Mouse (Mus musculus) c-Kit-positive CD71-positive TER-119-positive erythroid progenitor cells, embryonic 14.5 days (primary cell): ENCODE results near the gene Srgn.

Source experiments
- DNase-seq: peaks from one replicate; pipeline ENCODE4 v3.0.0-alpha.2; 2013; ENCODE audit warnings: low spot score

Gene Srgn

DNA sequence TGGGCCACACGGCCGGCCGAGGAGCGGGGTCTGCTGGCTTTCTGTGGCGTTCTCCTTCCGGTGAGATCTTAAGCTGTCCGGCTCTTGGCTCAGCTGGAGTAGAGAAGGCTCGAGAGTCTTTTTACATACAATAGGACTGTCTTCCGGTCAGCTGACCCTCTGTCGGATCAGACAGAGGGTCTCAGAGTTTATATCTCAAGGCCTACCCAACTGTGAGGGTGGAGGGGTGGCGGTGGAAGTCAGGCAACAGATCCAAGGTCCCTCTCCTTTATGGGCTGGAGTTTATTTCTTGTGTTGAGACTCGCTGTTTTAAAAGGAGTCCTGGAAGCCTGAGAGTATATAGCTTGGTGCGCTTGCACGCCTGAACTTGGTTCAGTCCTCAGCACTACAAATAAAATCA, at the start of gene Srgn:
TSS of gene Srgn (minus strand) at position 101 of the 400 bp plus-strand sequence.
- no peak for DNase-seq

DNA sequence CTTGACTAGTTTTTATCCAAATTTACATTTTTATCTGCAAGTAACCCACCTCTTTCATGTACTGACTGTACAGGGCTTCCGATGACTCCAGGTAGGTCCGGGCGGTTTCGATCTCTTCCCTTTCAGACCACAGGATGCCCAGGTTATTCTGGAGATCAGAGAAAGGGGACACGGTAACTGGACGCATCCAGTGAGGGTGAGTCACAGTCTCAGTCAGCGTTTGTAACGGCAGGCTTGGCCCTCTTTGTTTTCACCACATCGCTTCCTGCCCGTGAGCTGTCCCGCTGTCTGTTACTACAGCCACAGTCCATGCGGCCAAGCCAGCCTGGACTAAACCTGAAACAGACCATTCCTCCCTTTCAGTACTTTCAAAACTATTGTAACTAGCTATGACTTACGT, 47.8 kb upstream of the Srgn start:
- DNase-seq = no peak

DNA sequence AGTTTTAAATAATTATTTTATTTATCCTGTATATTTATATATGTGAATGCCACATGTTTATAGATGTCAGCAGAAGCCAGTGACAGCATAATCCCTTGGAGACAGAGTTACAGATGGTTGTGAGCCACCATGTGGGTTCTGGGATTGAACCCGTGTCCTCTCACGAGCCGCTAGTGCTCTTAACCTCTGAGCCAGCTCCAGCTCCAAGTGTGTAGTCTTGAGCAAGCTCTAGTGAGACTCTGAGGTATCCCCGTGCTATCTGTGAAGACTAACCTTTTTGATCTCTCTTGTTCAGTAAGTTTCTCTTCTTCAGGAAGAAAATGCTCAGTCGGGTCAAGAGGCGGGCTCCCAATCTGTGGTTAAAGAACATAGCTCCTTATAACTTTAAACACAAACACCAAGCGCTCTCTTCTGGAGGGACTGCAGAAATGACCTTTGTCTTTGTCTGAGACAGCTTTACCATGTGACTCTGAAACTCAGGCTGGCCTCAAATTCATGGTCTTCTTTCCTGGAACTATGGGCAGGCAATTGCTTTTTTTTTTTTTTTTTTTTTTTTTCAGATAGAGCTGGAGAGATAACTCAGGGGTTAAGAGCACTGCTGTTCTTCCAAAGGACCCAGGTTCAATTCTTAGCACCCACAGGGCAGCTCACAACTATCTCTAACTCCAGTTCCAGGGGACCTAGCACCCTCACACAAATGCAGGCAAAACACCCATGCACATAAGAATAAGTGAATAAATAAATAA, 43.0 kb upstream of the Srgn start:
- no peak for DNase-seq

DNA sequence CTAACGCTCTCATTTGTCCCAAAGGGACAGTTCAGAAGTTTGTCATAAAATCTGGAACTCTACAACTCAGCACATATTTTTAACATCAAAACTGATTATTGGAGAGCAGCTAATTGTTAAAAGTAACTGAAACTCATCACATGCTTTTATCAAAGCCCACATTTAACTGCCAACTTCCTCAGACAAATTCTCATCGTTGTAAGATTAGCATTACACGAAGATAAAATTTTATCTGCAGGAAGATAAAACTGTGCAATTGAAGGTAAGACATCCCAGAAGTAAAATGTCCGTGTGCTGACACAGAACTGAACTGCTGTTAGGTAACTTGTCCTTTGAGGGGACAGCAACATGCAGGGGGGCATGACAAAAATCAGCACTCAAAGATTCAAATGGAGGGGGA, 41.6 kb upstream of the Srgn start:
- no peak for DNase-seq

DNA sequence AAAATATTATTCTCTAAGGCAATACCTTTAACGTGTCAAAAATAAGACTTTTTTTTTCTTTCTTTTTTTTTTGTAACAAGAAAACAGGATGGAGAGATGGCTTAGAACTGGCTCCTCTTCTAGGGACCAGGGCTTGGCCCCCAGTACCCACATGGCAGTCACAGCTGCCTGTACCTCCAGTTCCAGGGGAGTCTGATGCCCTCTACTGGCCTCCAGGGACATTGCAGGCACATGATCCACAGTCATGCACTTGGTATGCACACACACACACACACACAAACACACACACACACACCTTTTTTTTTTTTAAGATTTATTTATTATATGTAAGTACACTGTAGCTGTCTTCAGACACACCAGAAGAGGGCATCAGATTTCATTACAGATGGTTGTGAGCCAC, 30.5 kb upstream of the Srgn start:
- no peak for DNase-seq

DNA sequence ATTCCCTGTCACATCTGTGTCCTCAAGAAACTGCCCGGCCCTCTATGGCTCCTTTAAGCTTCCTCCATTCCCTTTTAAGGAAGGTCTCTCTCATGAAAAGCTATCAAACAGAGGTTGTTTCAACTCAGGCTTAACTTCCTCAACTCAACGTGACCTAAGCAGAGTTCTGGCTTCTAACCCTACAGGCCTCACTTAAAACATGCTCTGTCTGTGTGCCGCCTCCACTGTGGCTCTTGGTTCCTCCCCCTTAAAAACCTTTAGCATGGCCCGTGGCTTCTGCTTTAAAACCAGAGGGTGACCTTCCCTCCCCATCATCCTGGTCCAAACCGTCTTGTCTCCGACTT, 29.3 kb upstream of the Srgn start:
- no peak for DNase-seq

DNA sequence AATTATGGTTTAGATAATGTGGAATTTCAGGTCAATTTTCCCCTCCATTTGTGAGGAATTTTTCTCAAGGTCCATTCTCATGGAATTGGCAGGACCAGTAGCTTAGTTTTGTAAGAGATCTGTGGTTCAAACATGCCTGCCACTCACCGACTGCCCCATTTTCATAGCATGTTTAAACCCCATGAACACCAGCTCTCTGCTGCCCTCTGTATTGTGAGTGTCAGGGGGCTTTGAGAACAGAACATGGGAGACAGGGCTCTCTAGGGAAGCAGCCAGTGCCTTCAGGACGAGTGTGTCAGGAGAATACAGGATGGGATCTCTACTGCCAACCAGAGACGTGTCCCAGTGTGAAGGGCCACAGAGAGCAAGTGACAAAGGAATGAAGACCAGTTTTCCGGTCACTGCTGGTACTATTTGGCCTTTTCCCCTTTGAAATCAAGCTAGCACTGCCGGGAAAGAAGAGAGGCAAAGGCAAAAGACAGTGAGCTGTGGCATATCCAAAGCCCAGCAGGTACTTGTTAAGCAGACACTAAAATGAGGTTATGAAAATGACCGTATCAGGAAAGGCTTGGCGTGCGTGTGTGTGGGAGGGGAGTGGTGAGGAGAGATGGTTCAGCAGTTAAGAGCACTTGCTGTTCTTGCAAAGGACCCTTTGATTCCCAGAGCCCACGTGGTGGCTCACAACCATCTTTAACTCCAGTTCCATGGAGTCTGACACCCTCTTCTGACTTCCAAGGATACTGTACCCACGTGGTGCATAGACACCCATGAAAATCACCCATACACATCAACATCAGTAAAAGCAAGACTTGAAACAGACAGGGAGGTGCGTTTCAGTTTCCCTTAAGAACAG, 28.7 kb upstream of the Srgn start:
- no peak for DNase-seq

DNA sequence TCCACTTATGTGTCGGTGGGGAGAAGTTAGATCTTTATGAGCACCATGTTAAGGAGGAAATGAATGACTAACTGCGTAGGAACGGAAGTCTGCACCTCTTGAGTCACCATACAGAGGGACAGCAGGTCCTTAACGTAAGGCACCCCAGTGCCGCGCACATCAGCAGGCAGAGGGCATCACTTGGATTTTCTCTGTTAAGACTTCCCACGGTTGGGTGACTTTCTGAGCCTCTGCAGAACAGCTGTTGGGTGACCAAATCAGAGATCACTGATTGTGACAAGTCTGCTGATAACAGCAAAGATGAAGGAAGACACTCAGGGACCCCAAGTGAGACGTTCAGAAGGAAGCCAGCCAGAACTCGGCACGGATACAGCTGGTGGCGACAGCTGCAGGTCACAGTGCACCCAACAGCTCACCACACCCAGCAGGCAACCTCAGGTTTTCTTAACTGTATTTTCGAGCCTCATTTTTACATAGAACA, 26.4 kb upstream of the Srgn start:
- no peak for DNase-seq

DNA sequence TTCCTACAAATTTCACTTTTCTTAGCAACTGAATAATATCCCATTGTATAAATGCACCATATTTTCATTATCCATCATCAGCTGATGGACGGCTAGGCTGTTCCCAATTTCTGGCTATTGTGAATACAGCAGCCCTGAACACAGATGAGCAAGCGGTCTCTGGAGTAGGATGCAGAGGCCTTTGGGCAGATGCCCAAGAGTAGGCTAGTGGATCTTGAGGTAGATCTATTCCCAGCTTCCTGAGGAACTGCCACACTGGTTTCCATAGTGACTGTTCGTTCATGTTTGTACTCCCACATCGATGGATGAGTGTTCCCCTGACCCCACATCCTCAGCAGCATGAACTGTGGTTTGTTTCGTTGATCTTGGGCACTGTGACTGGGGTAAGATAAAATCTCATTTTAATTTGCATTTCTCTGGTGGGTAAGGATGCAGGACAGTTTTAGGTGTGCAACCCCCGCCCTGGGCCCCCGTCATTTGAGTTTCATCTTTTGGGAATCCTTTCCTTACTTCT, 23.6 kb upstream of the Srgn start:
- no peak for DNase-seq

DNA sequence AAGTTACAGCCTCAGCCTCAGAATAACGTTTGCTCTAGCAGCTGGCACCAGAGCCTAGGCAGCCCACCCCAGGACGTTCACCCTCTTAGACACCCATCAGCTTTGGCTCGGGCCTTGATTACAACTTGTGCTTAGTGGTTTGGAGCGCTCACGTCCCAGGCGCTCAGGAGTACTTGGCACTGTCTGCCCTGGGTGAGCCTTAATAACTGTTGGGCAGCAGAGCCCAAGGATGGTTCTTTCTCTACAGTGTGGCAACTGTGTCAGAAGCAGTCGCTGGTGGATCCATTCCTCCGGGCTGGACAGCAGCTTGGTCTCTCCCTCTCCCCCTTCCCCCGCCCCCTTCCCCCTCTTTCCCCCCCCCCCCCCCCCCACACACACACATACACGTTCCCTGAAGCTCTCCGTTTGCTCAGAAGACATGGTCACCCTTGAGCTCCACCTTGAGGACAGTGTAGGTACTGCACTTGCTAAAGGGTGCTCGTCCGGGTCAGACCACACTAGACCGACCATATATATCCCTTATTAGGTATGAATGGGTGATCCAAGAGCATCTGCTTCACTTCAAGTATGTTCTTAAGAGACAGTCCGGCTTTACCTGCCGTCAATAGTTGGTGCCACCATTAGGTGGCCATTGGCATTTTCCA, 22.4 kb upstream of the Srgn start:
- peak; percentile 78 for DNase-seq

DNA sequence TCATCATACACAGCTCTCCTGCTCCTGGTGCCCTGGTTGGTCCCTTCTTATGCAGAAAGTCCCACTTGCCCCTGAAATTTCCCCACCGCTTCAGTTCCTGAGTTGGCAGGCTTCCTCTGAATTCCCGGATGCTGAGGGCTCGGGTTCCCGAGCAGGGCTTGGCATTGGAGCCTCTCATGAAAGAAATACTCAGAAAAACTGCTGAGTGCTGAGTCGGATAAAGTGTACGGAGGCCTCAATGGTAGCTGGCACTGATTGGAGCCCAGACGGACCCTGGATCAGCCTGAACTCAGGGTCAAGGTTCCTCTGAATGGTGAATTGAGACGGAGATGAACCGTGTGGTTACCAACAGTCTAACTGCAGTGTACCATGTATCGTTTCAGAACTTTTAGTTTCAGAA, 19.2 kb upstream of the Srgn start:
- no peak for DNase-seq

DNA sequence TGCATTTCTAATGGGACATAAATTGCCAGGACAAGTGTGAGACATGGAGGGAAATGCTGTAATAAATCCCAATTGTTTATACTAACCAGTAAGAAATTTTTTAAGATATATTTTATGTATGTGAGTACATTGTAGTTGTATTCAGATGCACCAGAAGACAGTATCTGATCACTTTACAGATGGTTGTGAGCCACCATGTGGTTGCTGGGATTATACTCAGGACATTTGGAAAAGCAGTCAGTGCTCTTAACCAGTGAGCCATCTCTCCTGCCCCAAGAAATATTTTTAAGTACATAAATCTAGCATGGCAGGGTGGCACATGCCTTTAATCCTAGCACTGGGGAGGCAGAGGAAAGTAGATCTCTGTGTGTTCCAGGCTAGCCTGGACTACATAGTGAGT, 18.5 kb upstream of the Srgn start:
- no peak for DNase-seq

DNA sequence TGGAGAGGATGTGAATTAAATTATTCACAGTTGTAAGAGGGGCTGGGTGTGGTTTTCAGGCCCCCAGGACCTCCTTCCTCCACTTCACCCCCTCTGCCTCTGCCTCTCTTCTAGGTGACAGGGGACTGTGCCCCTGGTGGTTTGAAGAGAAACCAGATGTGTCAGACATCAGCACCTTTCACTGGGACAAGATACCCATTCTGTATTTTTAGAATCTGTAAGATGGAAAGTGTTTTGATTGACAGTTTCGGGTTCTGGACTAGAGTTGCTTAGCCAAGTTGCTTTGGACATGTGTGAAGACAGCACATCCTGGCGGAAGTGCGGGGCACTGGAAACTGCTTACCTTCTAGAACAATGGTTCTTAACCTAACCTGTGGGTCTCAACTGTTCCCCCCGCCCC, 17.1 kb upstream of the Srgn start:
- DNase-seq = no peak

DNA sequence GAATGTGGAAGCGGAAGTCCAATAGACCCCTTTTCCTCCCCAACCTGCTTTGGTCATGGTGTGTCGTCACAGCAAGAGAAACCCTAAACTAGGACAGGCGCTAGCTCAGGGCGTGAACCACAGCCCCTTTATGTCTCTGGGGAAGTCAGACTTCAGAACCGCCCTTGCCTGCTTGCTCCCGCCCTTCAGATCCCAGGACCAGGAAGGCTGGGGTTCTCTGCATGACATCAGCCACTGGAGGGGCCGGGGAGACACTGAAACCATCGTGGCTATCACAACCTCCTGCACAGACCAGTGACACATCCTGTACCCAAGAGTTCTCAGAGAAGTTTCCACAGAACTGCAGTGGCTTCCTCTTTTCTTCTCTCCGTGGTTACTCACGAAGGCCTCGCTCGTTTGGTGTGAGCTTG, 16.2 kb upstream of the Srgn start:
- DNase-seq = no peak

DNA sequence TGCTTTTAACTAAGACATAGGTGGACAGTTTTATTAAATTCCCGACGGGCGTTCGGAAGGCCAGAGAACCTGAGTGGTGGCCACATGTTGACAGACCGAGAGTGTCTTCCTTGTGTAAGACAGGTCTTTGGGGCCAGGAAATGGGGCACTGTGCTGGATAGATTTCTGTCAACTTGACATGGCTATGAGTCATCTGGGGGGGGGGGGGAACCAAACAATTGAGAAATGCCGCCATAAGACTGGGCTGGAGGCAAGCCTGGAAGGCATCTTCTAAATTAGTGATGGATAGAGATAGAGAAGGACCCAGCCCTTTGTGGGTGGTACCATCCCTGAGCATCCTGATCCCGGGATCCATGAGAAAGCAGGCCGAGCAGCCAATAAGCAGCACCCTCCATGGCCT, 15.7 kb upstream of the Srgn start:
- DNase-seq = no peak

DNA sequence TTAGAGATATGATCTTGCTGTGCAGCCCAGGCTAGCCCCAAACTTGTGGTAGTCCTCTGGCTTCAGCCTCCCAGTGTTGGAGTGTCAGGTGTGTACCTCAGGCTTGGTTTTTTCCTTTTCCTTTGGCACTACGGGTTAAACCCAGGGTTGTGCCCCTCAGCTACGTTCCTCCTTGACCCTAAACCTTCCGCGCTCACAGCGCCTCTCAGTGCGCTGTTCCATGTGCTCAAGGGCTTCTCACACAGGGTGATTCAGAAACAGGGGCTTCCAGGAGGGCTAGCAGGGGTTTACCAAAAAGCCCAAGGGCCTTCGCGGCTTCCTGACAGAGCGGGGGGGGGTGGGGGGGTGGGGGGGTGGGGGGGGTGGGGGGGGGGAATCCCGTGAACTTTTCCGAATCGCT, 15.3 kb upstream of the Srgn start:
- no peak for DNase-seq

DNA sequence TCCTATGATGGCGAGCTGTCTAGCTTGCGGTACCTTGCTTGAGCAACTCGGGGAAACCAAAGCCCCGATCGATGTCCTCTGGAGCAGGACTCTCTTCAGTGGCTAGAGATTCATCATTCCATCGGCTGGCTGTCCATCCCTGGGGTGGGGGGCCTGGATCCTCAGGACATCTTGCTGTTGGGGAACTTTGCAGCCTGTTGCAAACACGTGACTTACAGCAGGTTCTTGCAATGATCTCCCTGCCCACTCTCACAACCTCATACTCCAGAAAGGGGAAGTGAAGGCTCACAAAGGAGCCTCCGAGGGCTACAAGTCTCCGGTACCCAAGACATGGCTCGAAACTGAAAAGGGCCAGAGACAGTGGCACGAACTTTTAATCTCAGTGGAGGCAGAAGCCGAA, 14.2 kb upstream of the Srgn start:
- no peak for DNase-seq

DNA sequence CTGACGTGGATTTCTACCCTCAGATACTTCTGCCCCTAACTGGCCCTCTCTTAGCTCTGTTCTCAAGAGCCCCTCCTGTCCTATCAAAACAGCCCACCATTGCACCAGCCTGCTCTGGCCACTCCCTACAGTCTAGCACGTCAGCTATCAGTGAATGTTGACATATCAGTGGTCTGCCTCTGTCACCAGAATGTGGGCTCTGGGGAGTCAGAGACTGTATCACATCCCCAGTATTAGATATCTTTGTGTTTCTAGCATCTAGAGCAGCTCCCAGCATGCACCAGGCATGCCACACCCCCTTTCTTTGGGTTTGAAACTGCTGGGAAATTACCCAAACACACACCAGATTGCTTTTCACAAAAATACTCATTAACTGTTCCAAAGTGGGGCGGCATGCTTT, 13.5 kb upstream of the Srgn start:
- no peak for DNase-seq

DNA sequence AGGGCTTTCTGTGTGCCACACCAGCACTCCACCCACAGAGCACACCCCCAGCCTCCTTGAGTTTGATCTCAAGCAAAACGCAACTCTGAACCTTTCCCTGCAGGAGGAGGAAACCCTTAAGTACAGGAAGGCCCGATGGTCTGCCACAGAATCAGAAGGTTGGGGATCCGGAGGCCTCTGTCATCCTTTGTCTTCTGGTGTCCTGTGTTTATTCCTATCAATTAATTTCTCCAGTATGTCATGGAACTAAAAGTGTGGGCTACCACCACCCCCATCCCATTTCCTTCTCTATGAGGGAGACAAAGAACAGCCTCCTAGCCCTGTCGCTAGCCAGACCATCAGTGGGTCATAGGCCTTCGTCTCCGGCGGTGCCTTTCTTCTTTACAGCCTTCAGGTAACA, 7.3 kb upstream of the Srgn start:
- no peak for DNase-seq

DNA sequence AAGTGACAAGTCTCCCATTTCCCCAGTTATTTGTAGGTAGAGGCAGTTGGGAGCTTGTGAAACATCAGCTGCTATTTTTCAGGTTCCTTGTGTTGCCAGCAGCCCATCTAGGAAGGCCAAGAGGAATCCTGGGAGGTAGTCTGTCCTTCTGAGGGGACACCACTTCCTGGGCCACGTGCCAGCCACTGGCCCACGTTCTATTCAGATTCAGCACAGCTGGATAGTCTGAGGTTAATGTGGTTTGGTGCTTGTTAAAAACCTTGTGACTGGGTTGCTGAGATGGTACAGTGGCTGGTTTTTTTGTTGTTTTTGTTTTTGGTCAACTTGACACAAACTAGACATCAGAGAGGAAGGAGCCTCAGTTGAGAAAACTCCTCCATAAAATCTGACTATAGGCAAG, 5.6 kb upstream of the Srgn start:
- DNase-seq = no peak

DNA sequence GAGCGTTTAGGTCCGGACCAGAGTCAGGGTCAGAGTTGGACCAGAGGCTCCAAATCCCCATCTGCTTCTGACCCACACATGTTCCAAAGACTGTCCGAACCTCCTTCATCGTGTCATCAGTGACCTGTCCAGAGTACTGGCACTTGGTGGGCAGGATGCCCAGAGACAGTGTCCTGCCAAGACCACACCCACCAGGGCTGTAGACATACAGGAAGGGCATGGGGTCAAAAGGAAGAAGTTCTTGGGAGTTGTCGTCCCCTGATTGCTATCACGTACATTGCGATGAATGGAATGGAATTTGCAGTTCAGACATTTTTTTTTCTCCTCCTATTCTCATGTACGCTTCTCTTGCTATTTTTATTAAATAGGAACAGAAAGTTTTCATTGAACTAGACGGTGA, 2.9 kb upstream of the Srgn start:
- DNase-seq = no peak

DNA sequence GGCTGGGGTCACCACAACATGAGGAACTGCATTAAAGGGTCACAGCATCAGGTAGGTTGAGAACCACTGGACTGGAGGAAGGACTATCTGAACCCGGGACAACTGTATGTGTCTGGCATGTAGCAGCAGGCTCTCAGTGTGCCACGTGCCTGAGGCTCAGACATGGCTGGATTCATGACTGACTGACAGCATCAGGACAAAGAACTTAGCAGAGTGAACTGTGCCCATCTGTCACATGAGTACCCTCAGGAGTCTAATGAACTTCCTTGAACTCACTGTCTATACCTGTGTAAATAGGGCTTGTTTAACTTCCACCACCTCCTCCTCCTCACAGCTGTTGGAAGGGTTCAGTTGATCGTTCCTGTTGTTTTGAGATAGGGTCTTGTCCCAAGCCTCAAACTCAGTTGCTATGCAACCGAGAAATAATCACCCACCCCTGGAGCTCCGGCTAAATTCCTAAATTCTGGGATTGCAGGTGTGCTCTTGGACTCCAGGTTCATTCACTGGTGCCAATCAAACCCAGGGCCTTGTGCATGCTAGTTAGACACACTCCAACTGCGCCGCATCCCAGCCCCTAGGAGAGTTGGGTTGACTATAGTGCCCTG, 4.8 kb downstream of the Srgn start:
- no peak for DNase-seq

DNA sequence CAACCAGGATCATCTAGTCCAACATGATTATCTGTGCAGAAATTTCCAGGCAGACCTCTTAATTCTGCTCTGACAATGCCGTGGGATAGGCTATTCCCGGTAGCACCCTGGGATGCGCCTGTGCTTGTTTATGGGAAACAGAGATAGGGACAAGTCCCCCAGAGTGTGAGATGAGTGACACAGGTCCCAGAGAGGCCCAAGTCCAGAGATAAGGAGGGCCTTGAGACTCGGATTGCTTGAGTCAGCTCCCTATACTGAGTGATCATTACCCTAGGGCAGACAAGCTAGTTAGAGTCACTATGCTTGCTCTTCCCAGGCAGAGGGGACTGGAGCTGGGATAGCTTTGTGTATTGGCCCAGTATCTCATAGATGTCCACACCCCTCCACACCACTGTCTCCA, 5.5 kb downstream of the Srgn start:
- DNase-seq = peak; percentile 44
